Mouse (Mus musculus) lung, embryonic 15.5 days (tissue): ENCODE data around the gene 9430015G10Rik. TPM values are rescaled to one million over a fixed set of nuclear protein-coding genes. Genes with fewer than 3 reads are reported as not detected.
"Not testable (repeated sequence)": the region's sequence is repeated elsewhere in the genome, so short reads cannot be mapped to it uniquely, and the experiment has no call there.

ENCODE experiments used
- ATAC-seq: fragments of 200-750 bp; cut with Nextera tagmentation; 2 replicates; pipeline ENCODE4 v1.8.0; 2017; ENCODE audit warnings: moderate number of reproducible peaks, borderline replicate concordance; ENCODE audit not compliant: low FRiP score, low TSS enrichment; ENCODE audit errors: extremely low read depth
- H3K27ac ChIP-seq: fragments of 300-500 bp; sonication (generic); 2 replicates; pipeline ENCODE4 v1.5.1; 2015; ENCODE audit warnings: moderate library complexity, mild to moderate bottlenecking, inconsistent platforms
- H3K27me3 ChIP-seq: fragments of 300-500 bp; sonication (generic); 2 replicates; pipeline ENCODE4 v1.6.1; 2015; ENCODE audit warnings: inconsistent platforms
- H3K36me3 ChIP-seq: fragments of 300-500 bp; sonication (generic); 2 replicates; pipeline ENCODE4 v1.6.1; 2015; ENCODE audit warnings: inconsistent platforms
- H3K4me1 ChIP-seq: fragments of 300-500 bp; sonication (generic); 2 replicates; pipeline ENCODE4 v1.6.1; 2015; ENCODE audit warnings: inconsistent platforms
- H3K4me2 ChIP-seq: fragments of 300-500 bp; sonication (generic); 2 replicates; pipeline ENCODE4 v1.6.1; 2015; ENCODE audit warnings: inconsistent platforms, mild to moderate bottlenecking, moderate library complexity
- H3K4me3 ChIP-seq: fragments of 300-500 bp; sonication (generic); 2 replicates; pipeline ENCODE4 v1.5.1; 2015; ENCODE audit warnings: mild to moderate bottlenecking, inconsistent platforms
- H3K9ac ChIP-seq: fragments of 300-500 bp; sonication (generic); 2 replicates; pipeline ENCODE4 v1.6.1; 2015; ENCODE audit warnings: inconsistent platforms
- H3K9me3 ChIP-seq: fragments of 300-500 bp; sonication (generic); 2 replicates; pipeline ENCODE4 v1.6.1; 2016; ENCODE audit warnings: inconsistent platforms
- WGBS: fragments of 180-500 bp; shearing (Covaris S2); methylation state at CpG from one replicate; pipeline ENCODE4 v1.1.7; 2015; 5-methylcytosine and 5-hydroxymethylcytosine counted together
- polyA plus RNA-seq: library from polyadenylated mRNA; unstranded; fragments of >200 nt; fragmentation: Nextera tagmentation; extraction: Ambion mirVana; gene quantifications from 2 replicates; pipeline ENCODE4 v1.2.1, GENCODE M21; 2015

9430015G10Rik gene
- polyA plus RNA-seq, 1 experiment from 2014 or later: 43.4 TPM

DNA sequence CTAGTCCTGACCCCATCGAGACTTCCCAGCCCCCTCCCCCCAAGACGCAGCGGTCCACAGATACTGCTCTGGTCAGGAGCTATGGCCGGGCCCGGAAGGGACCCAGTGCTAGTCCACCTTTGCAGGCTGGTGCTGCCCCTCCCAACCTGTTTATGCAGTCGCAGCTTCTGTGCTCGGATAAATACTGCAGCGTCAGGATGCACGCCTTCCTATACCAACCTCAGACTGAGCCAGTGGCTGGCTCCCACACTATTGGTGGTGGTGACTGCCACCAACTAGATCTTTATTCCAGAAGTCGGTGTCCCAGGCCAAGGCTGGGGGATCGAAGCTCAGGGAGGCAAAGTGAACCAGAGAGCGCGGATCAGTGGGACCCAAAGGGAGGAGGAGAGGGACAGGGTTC is 25.3 kb downstream of the 9430015G10Rik start:
- WGBS: 94% methylated on average over 13 of the region's 13 CpGs
- H3K4me2 ChIP-seq: no peak overlapping the region
- ATAC-seq: no peak
- no peaks in the 10 kb centered on the region for H3K4me1 ChIP-seq
- no peaks in the 10 kb centered on the region for H3K27me3 ChIP-seq
- no peaks in the 10 kb centered on the region for H3K9me3 ChIP-seq
- H3K36me3 ChIP-seq: no peaks in the 10 kb centered on the region
- no peak overlapping the region for H3K4me3 ChIP-seq
- no peak overlapping the region for H3K27ac ChIP-seq
- H3K9ac ChIP-seq: no peak overlapping the region

DNA sequence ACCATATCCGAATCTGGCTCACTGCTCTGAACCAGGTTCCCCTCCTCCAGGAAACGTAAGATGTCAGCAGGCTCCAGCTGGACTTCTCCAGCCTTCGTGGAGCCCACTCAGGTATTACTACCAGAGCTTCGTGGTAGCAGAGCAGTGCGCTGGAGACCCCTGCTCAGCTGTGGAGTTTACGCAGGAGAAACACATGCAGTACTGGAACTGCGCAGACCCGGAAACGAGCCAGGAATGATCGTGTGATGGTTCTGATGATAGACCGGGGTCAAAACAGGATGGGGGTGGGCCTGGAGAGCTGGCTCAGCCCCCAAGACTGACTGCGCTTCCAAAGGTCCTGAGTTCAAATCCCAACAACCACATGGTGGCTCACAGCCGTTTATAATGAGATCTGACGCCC is 26.0 kb downstream of the 9430015G10Rik start:
- H3K4me2 ChIP-seq: no peak overlapping the region
- no peaks in the 10 kb centered on the region for H3K27me3 ChIP-seq
- 93% methylated on average over 14 of the region's 14 CpGs for WGBS
- no peak for ATAC-seq
- H3K9me3 ChIP-seq: no peaks in the 10 kb centered on the region
- no peak overlapping the region for H3K27ac ChIP-seq
- no peaks in the 10 kb centered on the region for H3K4me1 ChIP-seq
- no peak overlapping the region for H3K4me3 ChIP-seq
- H3K36me3 ChIP-seq: no peaks in the 10 kb centered on the region
- no peak overlapping the region for H3K9ac ChIP-seq

DNA sequence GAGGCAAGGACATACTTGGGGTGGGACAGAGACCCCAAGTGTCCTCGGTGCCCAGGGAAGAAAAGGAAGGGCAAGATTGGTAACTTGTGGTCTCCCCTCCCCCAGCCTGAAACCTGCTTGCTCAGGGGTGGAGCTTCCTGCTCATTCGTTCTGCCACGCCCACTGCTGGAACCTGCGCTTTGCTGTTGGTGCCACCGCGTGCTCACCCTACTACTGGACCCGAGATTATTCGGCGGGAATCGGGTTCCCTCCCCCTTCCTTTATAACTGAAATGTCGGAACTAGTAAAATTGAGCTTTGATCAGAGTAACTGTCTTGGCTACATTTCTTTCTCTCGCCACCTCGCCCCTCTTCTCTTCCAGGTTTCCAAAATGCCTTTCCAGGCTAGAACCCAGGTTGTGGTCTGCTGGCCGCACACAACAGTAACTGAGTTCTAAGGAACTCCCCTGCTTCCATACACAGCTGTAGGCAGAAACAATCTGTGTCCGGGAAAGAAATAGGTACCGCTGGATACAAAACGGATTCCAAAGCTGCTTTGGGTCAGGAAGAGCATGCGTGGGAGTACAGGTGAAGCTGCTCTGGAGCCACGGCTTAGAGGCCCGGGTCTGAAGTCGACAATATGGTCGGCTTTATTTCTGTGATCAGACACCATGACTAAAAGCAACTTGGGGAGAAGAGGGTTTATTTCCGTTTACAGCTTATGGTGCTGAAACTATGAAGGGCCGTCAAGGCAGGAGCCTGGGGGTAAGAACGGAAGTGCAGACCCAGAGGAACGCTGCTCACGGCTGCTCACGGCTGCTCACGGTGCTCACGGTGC is 26.7 kb downstream of the 9430015G10Rik start:
- no peak for ATAC-seq
- no peak overlapping the region for H3K9ac ChIP-seq
- H3K4me3 ChIP-seq: no peak overlapping the region
- H3K4me2 ChIP-seq: no peak overlapping the region
- no peaks in the 10 kb centered on the region for H3K36me3 ChIP-seq
- H3K27me3 ChIP-seq: no peaks in the 10 kb centered on the region
- no peak overlapping the region for H3K27ac ChIP-seq
- H3K4me1 ChIP-seq: no peaks in the 10 kb centered on the region
- WGBS: 92% methylated on average over 30 of the region's 30 CpGs
- H3K9me3 ChIP-seq: no peaks in the 10 kb centered on the region

DNA sequence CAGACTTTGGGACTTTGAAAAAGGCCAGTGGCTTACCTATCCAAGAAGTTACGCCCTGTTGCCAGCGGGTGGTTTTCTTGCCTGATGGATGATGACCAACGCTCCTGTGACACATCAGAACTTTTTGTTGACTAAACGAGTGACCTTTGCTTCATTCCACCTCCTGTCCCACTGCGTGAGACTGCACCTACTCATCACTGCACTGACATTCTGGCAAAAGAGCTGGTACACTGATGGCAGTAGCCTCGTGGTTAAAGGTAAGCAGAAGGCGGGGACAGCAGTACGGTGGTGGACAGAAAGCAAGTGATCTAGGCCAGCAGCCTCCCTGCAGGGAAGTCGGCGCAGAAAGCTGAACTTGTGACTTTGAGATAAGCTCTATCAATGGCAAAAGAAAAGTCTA is 41.1 kb downstream of the 9430015G10Rik start:
- H3K9me3 ChIP-seq: not testable (repeated sequence)

DNA sequence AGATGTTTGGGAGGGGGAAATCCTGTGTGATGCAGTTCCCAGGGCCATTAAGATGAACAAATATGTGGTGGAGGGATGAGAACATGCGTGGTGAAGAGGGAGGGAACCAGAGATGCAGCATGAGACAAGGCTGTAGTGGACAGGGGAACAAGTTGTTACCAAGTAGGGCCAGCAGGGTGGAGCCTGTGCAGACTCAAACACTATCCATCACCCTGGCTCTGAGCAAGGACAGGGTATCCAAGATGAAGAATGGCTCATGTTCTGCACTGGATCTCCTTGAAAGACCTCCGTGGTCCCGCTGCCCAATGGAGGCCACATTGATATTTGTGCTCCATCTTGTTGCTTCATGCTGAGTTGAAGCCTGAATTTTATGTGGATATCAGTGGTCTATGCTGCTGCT is 45.0 kb downstream of the 9430015G10Rik start:
- Histone ChIP-seq H3K4me1 (no peaks in the 10 kb centered on the region), H3K27ac (no peak overlapping the region), H3K4me2 (no peak overlapping the region), H3K27me3 (no peaks in the 10 kb centered on the region), H3K4me3 (no peak overlapping the region), H3K9me3 (0 out of 2 replicates have a peak, but pooled peaks cover 6% of the 10 kb centered on the region), H3K36me3 (no peaks in the 10 kb centered on the region), H3K9ac (no peak overlapping the region)
- WGBS: 92% methylated on average over 3 of the region's 3 CpGs
- ATAC-seq: no peak

More for the DNA sequence above, 41.1 kb downstream of the 9430015G10Rik start:
- H3K9ac ChIP-seq, H3K27ac ChIP-seq, H3K27me3 ChIP-seq, H3K4me1 ChIP-seq, H3K4me2 ChIP-seq, H3K4me3 ChIP-seq, H3K36me3 ChIP-seq, ATAC-seq: not testable (repeated sequence)
- WGBS: 78% methylated on average over 10 of the region's 10 CpGs

DNA sequence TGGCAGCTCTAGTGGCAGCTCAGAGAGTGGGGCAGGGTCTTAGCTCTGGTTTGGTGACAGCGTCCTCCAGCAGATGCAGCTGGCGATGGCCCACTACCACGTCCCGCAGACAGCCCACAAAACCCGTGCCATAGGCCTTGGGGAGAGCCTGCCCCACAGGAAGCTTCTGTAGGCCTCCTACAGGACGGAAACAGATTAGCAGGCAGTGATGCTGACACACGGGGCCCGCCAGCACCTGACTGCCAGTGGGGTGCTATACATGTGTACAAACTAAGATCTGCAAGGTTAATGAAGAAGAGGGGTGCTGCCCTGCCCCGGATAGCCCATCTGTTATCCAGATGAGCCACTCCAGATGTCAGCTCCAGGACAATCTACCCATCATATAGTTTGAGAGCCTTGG is 56.7 kb downstream of the 9430015G10Rik start:
- no peaks in the 10 kb centered on the region for H3K4me1 ChIP-seq
- no peak overlapping the region for H3K9ac ChIP-seq
- H3K36me3 ChIP-seq: peaks cover 85% of the 10 kb centered on the region
- no peak overlapping the region for H3K4me2 ChIP-seq
- no peak overlapping the region for H3K4me3 ChIP-seq
- no peaks in the 10 kb centered on the region; the same call in 1 of the 2 replicates for H3K9me3 ChIP-seq
- no peak overlapping the region for H3K27ac ChIP-seq
- no peak for ATAC-seq
- 85% methylated on average over 9 of the region's 9 CpGs for WGBS
- H3K27me3 ChIP-seq: no peaks in the 10 kb centered on the region

DNA sequence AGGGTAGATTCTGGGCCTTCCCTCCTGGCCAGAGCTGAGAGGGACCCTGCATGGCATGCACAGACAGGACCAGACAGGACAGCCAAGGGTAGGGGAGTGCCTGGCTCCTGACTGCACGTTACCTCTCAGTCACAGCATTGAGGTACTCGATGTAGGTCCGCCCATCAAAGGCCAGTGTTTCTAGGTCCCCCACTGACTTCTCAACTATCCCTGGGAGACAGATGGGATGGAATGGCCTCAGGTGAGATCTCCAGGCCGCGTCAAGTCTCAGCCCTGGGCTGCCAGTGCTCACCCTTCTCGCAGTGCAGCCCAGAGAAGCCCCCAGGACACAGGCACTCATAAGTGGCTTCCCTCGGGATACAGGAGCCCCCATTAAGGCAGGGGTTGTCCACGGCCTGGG is 58.8 kb downstream of the 9430015G10Rik start:
- Histone ChIP-seq H3K4me2 (no peak overlapping the region), H3K9me3 (no peaks in the 10 kb centered on the region), H3K36me3 (peaks cover 95% of the 10 kb centered on the region), H3K4me3 (no peak overlapping the region), H3K4me1 (no peaks in the 10 kb centered on the region), H3K27me3 (no peaks in the 10 kb centered on the region), H3K9ac (no peak overlapping the region), H3K27ac (no peak overlapping the region)
- 90% methylated on average over 8 of the region's 8 CpGs for WGBS
- ATAC-seq: no peak

DNA sequence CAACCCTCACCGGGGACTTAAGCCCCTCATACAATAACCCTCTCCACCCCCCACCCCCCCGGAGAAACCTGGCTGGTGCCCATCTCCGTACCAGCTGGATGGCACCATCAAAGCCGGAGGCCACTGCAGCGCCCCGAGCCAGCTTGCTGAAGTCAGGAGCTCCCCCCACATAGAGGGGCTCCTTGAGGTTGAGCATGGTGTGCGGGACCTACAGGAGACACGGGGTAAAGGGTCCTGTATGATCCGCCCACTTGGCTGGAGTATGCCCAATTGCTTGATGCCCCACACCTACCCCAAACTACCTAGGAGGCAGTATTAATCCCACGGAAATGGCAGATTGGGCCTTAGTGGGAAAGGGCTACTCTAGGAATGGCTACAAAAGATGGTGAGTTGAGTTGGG is 59.3 kb downstream of the 9430015G10Rik start:
- Histone ChIP-seq H3K9ac (no peak overlapping the region), H3K27ac (no peak overlapping the region), H3K4me2 (no peak overlapping the region), H3K27me3 (no peaks in the 10 kb centered on the region), H3K9me3 (no peaks in the 10 kb centered on the region), H3K4me3 (no peak overlapping the region), H3K4me1 (no peaks in the 10 kb centered on the region), H3K36me3 (peaks cover 95% of the 10 kb centered on the region)
- WGBS: 96% methylated on average over 10 of the region's 10 CpGs
- no peak for ATAC-seq

DNA sequence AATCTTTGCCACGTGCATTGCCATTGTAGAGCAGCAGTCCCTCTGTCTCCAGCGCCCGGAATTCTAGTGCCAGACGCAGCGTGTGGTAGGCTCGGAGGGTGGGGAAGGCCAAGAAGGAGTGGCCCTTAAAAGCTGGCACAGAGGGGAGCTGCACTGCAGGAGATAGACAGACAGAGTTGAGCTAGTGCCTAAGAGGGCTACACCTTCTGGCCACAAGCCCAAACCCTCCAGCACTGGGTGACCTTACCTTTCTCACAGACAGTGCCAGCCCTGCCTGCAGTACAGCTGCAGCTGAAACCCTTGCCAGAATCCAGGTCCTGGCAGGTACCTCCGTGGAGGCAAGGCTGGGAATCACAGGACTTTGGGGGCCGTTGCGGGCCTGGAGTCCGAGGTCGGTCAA is 62.0 kb downstream of the 9430015G10Rik start:
- Histone ChIP-seq H3K4me3 (no peak overlapping the region), H3K4me2 (no peak overlapping the region), H3K9me3 (no peaks in the 10 kb centered on the region), H3K36me3 (peaks cover 98% of the 10 kb centered on the region), H3K27ac (no peak overlapping the region), H3K9ac (no peak overlapping the region), H3K27me3 (no peaks in the 10 kb centered on the region), H3K4me1 (no peaks in the 10 kb centered on the region)
- WGBS: 95% methylated on average over 11 of the region's 11 CpGs
- ATAC-seq: no peak

Other genes starting within 250 kb of the 9430015G10Rik start
- 0.34 and 0.36 TPM in 2 replicates for gene Tas1r3, start 246.6 kb upstream of the 9430015G10Rik start, polyA plus RNA-seq
- 14.5 and 15.2 TPM in 2 replicates for gene Cptp, start 240.5 kb upstream of the 9430015G10Rik start, polyA plus RNA-seq
- gene Ints11, start 240.4 kb upstream of the 9430015G10Rik start, polyA plus RNA-seq: 77.7 and 80.5 TPM in 2 replicates
- gene Pusl1, start 218.2 kb upstream of the 9430015G10Rik start, polyA plus RNA-seq: 42.9 and 44.9 TPM in 2 replicates
- gene Acap3, start 218.2 kb upstream of the 9430015G10Rik start, polyA plus RNA-seq: 15.1 and 17.7 TPM in 2 replicates
- gene Ube2j2, start 166.2 kb upstream of the 9430015G10Rik start, polyA plus RNA-seq: 106 and 107 TPM in 2 replicates
- gene C1qtnf12, start 147.7 kb upstream of the 9430015G10Rik start, polyA plus RNA-seq: 39.3 and 45.0 TPM in 2 replicates
- gene B3galt6, start 117.3 kb upstream of the 9430015G10Rik start, polyA plus RNA-seq: 16.4 and 17.0 TPM in 2 replicates
- 156 and 162 TPM in 2 replicates for gene Sdf4, start 117.1 kb upstream of the 9430015G10Rik start, polyA plus RNA-seq
- 0.39 and 0.42 TPM in 2 replicates for gene Tnfrsf4, start 96.1 kb upstream of the 9430015G10Rik start, polyA plus RNA-seq
- gene Tnfrsf18, start 83.8 kb upstream of the 9430015G10Rik start, polyA plus RNA-seq: 1.6 and 2.7 TPM in 2 replicates
- gene Ttll10, start 50.6 kb upstream of the 9430015G10Rik start, polyA plus RNA-seq: 2.9 TPM in 2 replicates
- gene Rnf223, start 20.5 kb downstream of the 9430015G10Rik start, polyA plus RNA-seq: 0.15 and 0.29 TPM in 2 replicates
- gene Agrn, start 87.5 kb downstream of the 9430015G10Rik start, polyA plus RNA-seq: 75.6 and 77.0 TPM in 2 replicates
- 2.1 and 3.1 TPM in 2 replicates for gene Isg15, start 90.8 kb downstream of the 9430015G10Rik start, polyA plus RNA-seq
- gene AW011738, start 93.3 kb downstream of the 9430015G10Rik start, polyA plus RNA-seq: 2.7 and 3.5 TPM in 2 replicates
- 0.49 and 0.55 TPM in 2 replicates for gene Perm1, start 105.9 kb downstream of the 9430015G10Rik start, polyA plus RNA-seq
- 19.0 and 21.1 TPM in 2 replicates for gene Plekhn1, start 124.9 kb downstream of the 9430015G10Rik start, polyA plus RNA-seq
- gene Noc2l, start 126.0 kb downstream of the 9430015G10Rik start, polyA plus RNA-seq: 67.3 and 69.2 TPM in 2 replicates
- gene Samd11, start 145.7 kb downstream of the 9430015G10Rik start, polyA plus RNA-seq: 0.30 and 0.34 TPM in 2 replicates
- gene Vmn2r-ps159, start 221.1 kb downstream of the 9430015G10Rik start, polyA plus RNA-seq: not detected in 2 replicates